Mouse (Mus musculus): ENCODE measurements around the gene Scd3.

GRCm38 (mm10) chr19:44176741-44177140 is 26.3 kb upstream of the Scd3 start:
- TF ChIP-seq CTCF (IDR thresholded peaks at IDR 0.05) (no peak), EP300 (IDR thresholded peaks at IDR 0.05) (no peak)
